Mouse (Mus musculus) left cerebral cortex, postnatal 25 days (tissue): ENCODE measurements around the gene Susd1. TPM values are rescaled to one million over a fixed set of nuclear protein-coding genes. Genes with fewer than 3 reads are reported as not detected.

Experiments used
- DNase-seq, 2 experiments: peaks; one replicate each; pipeline ENCODE4 v3.0.0; 2022; ENCODE audit warnings: low spot score in 2 of 2, mixed read lengths in 1 of 2
- intact Hi-C: fragments of 180-260 bp; cut with DNase I; formaldehyde crosslinking; loops from one replicate; pipeline ENCODE4 v1.15.1; 2025
- total RNA-seq, 2 experiments: library from RNA; stranded (reverse); gene quantifications; 2 replicates each; pipeline ENCODE4 v1.2.3; 2021

The Susd1 gene
- total RNA-seq, 2 experiments from 2014 or later: 7.0 to 9.1 TPM

- intact Hi-C loops: no loop called here
- DNase-seq: no peak
Observed at GRCm38 (mm10) chr4:59358960-59359359, 79.5 kb downstream of the Susd1 start.

GRCm38 (mm10) chr4:59355421-59355820 is 83.0 kb downstream of the Susd1 start:
- DNase-seq: no peak
- intact Hi-C loops: no loop called here

DNA sequence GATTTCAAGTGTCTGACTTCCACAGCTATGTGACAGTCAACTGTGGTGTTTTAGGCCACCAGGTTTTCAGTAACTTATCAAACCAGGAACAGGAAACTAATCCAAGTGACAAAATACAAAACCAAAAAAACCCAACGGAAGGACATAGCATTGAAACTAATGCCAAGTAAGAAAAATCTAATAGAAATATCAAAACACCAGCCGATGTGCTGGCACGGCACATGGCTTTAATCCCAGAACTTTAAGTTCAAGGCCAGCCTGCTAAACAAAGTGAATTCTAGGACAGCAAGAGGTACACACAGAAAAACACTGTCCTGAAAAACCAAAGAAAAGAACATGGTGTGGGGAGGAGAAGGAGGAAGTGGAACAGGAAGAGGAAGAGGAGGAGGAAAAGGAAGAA is 83.8 kb downstream of the Susd1 start:
- intact Hi-C loops: no loop called here
- no peak for DNase-seq

DNA sequence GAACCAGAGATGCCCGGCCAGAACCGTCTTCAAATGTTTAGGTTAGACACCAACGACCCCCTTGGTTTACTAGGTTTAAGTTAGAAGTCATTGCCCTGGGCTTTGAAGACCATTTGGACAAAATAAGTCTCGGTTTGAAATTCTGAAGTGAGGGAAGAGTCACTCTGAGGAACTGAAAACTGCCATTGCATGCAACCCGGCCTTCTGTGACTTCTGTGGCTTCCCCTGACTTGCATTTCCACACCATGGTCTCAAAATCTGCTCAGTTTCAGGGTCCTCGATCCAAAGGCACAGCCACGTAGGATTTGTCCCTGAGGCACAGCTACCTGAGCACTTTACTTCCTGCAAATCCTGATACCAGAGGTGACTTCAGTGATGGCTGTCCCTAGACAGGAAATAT is 86.5 kb downstream of the Susd1 start:
- DNase-seq: no peak
- intact Hi-C loops: no loop called here

DNA sequence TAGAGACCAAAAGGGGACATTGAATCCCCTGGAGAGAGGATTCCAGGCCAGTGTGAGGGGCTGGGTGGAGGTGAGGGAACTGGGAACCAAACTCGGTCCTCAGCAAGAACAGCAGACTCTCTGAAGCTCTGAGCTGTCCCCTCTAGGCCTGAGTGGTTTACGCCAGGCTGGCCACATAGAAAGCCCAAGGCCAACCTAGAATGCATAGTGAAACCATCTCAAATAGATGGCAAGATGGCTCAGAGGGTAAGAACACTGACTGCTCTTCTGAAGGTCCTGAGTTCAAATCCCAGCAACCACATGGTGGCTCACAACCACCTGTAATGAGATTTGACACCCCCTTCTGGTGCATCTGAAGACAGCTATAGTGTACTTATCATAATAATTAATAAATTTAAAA is 88.1 kb downstream of the Susd1 start:
- intact Hi-C loops: no loop called here
- DNase-seq: no peak

DNA sequence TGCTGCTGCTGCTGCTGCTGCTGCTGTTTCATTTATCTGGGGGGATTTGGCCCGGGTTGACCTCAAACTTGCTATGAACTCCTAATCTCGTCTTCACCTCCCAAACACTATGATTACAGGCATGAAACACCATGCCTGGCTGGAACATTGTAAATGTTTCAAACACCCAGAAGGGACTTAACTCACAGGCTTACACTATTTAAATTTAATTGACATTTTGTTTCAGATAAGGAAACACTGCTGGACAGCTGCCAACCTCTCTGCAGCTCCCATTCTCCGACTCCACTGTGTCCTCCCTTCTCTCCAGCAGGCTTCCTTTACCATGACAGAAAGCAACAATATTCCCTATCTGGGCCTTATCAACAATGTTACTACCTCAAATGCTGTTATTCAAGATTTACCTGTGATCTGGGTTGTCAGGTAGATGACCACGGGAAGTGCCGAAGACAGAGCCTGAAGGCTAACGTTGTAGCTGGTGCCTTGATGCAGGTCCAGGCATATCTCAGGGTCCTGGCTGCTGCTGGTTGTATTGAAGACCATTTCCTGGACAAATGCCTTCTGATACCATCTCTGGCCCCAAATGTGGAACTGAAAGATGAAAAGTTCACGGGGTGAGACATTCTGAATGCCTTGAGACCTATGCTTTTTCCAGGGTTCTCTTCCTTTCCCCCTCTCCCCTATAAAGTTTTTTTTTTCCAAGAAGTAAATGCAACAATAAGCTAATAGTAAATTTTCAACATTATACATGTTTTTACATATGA is 88.8 kb downstream of the Susd1 start:
- DNase-seq: no peak
- intact Hi-C loops: loop anchor here (10.0 kb wide), 1 partner anchor 365 kb away; the partner anchor contains the start of gene Ptgr1

DNA sequence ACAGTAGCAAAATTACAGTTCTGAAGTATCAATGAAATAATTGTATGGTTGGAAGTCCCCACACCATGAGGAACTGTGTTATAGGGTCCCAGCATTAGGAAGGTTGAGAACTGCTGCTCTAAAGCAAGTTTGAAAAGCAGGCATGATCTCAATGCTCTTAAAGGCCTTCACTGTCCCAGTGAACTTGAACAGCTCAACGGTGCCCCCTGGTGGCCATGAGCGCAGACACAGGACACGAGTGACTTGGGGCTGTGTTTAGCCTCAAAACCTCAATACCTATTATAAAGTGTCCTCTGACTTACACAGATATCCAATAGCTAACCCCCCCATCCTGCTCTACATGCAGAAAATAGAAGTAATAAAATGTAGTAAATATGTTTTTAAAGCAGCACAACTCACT is 97.7 kb downstream of the Susd1 start:
- peak; percentile 85 for DNase-seq
- intact Hi-C loops: loop anchor here (1.0 to 10.0 kb wide), 2 partner anchors 244 to 356 kb away; partner anchors contain the start of gene Ptgr1

DNA sequence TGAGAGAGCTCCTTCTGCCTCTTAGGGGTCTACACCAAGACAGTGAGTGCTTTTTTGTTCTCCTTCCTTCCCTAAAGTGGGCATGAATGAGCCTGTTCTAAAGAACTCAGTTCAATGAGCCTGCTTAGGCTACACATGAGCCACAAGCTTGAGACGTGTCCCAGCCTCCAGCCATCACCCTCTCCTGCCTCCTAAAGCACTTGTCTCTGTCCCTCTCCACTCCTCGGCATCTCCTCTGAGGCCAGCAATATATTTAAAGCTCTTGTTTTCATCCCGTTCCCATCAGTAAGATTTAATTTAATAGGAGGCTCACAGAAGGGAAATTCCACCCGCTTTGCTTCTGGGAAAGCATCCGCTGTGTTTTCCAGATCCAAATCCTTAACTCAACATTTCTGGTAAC is 98.4 kb downstream of the Susd1 start:
- intact Hi-C loops: loop anchor here (1.0 to 10.0 kb wide), 2 partner anchors 244 to 355 kb away; partner anchors contain the start of gene Ptgr1

DNA sequence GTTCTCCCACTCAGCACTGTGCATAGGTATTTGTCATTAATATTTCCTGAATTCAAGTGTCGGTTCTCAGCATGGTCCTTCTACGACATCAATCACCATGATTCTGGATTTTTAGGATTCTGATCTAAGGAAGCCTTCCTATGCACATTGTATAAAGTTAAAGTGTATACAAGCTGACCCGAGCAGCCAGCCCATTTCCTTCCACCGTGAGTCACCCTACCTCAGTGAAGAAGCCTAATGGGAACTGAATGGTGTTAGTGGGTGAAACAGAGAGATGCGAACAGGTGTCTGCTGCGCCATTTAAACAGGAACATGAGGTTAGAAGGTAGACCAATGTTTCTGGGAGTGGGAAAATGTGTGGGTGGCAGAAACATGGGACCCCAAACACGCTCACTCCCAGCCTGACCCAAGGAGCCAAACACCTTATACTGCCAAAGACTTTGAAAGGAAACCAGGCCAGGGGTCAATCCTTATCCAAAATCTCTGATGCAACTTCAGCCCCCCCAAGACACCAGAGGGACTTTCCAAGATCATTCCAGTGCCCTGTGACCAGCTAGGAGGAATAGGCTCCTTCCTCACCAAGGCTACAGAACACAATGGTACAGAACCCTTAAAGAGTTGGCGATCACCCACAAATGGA is 99.4 kb downstream of the Susd1 start:
- intact Hi-C loops: loop anchor here (5.0 kb wide), 1 partner anchor 152 kb away; the partner anchor contains the start of gene Ugcg
- no peak for DNase-seq

More for the DNA sequence above, 98.4 kb downstream of the Susd1 start:
- DNase-seq: no peak

- no peak for DNase-seq
- intact Hi-C loops: loop anchor here (5.0 kb wide), 1 partner anchor 150 kb away; the partner anchor contains the start of gene Ugcg
Observed at GRCm38 (mm10) chr4:59337533-59337885, 100.9 kb downstream of the Susd1 start.

- intact Hi-C loops: loop anchor here (5.0 kb wide), 1 partner anchor 150 kb away; the partner anchor contains the start of gene Ugcg
Observed at GRCm38 (mm10) chr4:59336846-59337532, 101.4 kb downstream of the Susd1 start.

DNA sequence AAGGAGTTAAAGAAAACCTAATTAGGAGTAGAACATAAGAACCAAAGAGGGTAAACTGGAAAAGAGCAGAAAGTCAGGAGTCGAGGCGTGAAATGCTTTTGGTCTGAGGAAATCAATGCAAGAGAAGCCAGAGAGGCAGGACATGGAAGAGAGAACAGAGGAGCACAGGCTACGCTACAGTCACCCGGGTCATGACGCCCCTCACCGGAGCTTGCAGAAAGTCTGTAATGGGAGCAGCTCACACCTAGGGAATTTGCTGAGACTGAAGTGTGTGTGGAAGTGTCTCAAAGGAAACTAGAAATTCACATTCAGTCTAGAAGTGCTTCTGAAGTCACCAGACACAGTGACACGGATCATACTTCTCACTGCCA is 102.0 kb downstream of the Susd1 start:
- intact Hi-C loops: loop anchor here (5.0 kb wide), 1 partner anchor 149 kb away; the partner anchor contains the start of gene Ugcg
- DNase-seq: no peak

More at GRCm38 (mm10) chr4:59336846-59337532, 101.4 kb downstream of the Susd1 start:
- DNase-seq: no peak

- intact Hi-C loops: loop anchor here (5.0 kb wide), 1 partner anchor 149 kb away; the partner anchor contains the start of gene Ugcg
- DNase-seq: peak; percentile 26 to 53
Observed at GRCm38 (mm10) chr4:59335616-59336438, 102.6 kb downstream of the Susd1 start.

- intact Hi-C loops: loop anchor here (5.0 kb wide), 1 partner anchor 148 kb away; the partner anchor contains the start of gene Ugcg
- no peak for DNase-seq
Observed at GRCm38 (mm10) chr4:59335101-59335500, 103.3 kb downstream of the Susd1 start.

DNA sequence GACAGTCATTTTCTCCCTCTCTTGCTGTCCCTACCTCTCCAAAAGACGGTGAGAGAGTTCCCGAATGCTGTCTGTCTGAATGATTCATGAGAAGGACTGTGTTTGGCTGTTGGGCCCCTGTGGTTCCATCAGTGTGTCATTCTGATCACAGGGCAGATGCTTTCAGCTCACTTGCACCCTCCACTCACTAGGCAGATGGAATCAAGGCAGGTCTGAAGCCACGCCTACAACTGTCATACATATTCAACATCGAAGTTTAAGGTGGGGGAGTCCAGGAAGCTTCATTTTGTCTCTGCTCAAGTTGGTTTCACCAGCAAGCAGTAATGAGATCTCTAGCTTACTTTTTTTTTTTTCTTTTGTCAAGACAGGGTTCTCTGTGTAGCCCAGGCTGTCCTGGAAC is 104.2 kb downstream of the Susd1 start:
- intact Hi-C loops: no loop called here
- no peak for DNase-seq

GRCm38 (mm10) chr4:59333424-59333895 is 105.0 kb downstream of the Susd1 start:
- intact Hi-C loops: no loop called here
- no peak for DNase-seq

GRCm38 (mm10) chr4:59332691-59333423 is 105.6 kb downstream of the Susd1 start:
- intact Hi-C loops: no loop called here
- DNase-seq: no peak

- intact Hi-C loops: no loop called here
- no peak for DNase-seq
Observed at GRCm38 (mm10) chr4:59332089-59332488, 106.3 kb downstream of the Susd1 start.
